Comparison of ENCODE assay signal across 9 mouse cellular contexts in genomic region chr14:100213066-100213465, GRCm38 (mm10).
DNase-seq lines count a peak whose midpoint lies in the region; ATAC-seq lines count a peak whose summit lies in the region.
"Had no signal": no experiment of that assay in that cellular context is flagged by ENCODE, and none has a peak within 500 bp of the region (broad histone marks: within the 10 kb centered on the region; RNA-seq: fewer than 3 reads in every experiment).

No protein-coding gene starts in this region.

- no peak overlapping the region for H3K27ac ChIP-seq in intestine, embryonic 16.5 days (ENCODE audit: low read length)
- H3K27ac ChIP-seq in hindbrain, embryonic 14.5 days = no peak overlapping the region
- H3K27ac ChIP-seq: macrophage had no signal

- H3K4me1 ChIP-seq in intestine, embryonic 16.5 days (ENCODE audit: control insufficient read depth, insufficient read depth, low read length) = no peaks in the 10 kb centered on the region
- peaks cover 13% of the 10 kb centered on the region for H3K4me1 ChIP-seq in hindbrain, embryonic 14.5 days (replicated peaks; ENCODE audit: control insufficient read depth, insufficient read depth, low read length)

- no peaks in the 10 kb centered on the region for H3K9me3 ChIP-seq in intestine, embryonic 16.5 days (ENCODE audit: control insufficient read depth, low read length)
- H3K9me3 ChIP-seq in hindbrain, embryonic 14.5 days (ENCODE audit: control insufficient read depth, low read length) = no peaks in the 10 kb centered on the region

- ATAC-seq in intestine, embryonic 16.5 days = peak; percentile 59; the same call in 1 of the 2 replicates
- no peak for ATAC-seq in hindbrain, embryonic 14.5 days (ENCODE audit: low FRiP score)

- no peak overlapping the region for H3K4me2 ChIP-seq in intestine, embryonic 16.5 days (ENCODE audit: low read depth, low read length)
- H3K4me2 ChIP-seq in hindbrain, embryonic 14.5 days (replicated peaks) = no peak overlapping the region

- peak; percentile 46 for DNase-seq in layer of hippocampus, adult 11-12 months (ENCODE audit: low spot score)
- DNase-seq in layer of hippocampus, postnatal 25 days (ENCODE audit: extremely low spot score in 1 of 2, low spot score in 1 of 2) = no peak
- peak; percentile 83 for DNase-seq in brain, adult 2 months (ENCODE audit: low read depth, low spot score)
- peak; percentile 70 for DNase-seq in lung, postnatal 36 days
- DNase-seq in cerebellum, postnatal 36 days = no peak
- DNase-seq in ovary, postnatal 14 days (ENCODE audit: low spot score) = no peak
- DNase-seq in hindbrain, embryonic 14.5 days (ENCODE audit: low spot score) = no peak

- no peak overlapping the region for H3K4me3 ChIP-seq in intestine, embryonic 16.5 days (ENCODE audit: low read length)
- H3K4me3 ChIP-seq in hindbrain, embryonic 14.5 days (replicated peaks; ENCODE audit: low read length) = no peak overlapping the region

- WGBS in intestine, embryonic 16.5 days = 74% methylated on average over 7 of the region's 7 CpGs
- WGBS in hindbrain, embryonic 14.5 days = 83% methylated on average over 7 of the region's 7 CpGs

- H3K9ac ChIP-seq in intestine, embryonic 16.5 days (ENCODE audit: low read depth, low read length) = no peak overlapping the region
- no peak overlapping the region for H3K9ac ChIP-seq in hindbrain, embryonic 14.5 days

- H3K27me3 ChIP-seq in intestine, embryonic 16.5 days (replicated peaks; ENCODE audit: control insufficient read depth, insufficient read depth, low read length) = no peaks in the 10 kb centered on the region
- H3K27me3 ChIP-seq in hindbrain, embryonic 14.5 days (ENCODE audit: control insufficient read depth, insufficient read depth, low read length) = no peaks in the 10 kb centered on the region

- no peaks in the 10 kb centered on the region for H3K36me3 ChIP-seq in intestine, embryonic 16.5 days (ENCODE audit: control insufficient read depth, insufficient read depth, low read length)
- H3K36me3 ChIP-seq in hindbrain, embryonic 14.5 days (replicated peaks; ENCODE audit: control insufficient read depth, insufficient read depth) = no peaks in the 10 kb centered on the region

Comparison
In these comparisons a context has a peak if more than half of its experiments do, and no peak if none do; other contexts are left out.
1. DNase-seq: peak in layer of hippocampus, adult 11-12 months (single experiment), brain, adult 2 months (single experiment) and lung, postnatal 36 days (single experiment); none in layer of hippocampus, postnatal 25 days (0 of 2), cerebellum, postnatal 36 days (0 of 2), ovary, postnatal 14 days (single experiment) and hindbrain, embryonic 14.5 days (single experiment).